Mouse (Mus musculus) NIH3T3 (cell line): ENCODE results near the gene Zfp784.

Experiments used
- DNase-seq: peaks from one replicate; pipeline ENCODE4 v3.0.0-alpha.2; 2012; ENCODE audit warnings: low read depth

Gene Zfp784

DNA sequence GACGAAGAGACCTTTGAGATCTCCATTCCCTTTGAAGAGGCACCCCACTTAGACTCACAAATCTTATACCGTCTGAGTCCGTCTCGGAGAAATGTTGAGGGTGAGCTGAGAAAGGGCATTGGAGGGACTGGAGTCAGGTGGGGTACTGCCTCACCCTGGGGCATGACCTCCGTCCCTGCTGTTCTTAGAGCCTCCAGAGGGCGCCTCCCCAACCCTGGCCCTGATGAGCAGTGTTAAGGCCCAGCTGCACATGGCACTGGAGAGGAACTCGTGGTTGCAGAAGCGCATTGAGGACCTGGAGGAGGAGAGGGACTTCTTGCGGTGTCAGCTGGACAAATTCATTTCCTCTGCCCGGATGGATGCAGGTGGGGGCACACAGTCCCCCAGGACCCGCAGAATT lies 19.6 kb upstream of the Zfp784 start:
- no peak for DNase-seq

DNA sequence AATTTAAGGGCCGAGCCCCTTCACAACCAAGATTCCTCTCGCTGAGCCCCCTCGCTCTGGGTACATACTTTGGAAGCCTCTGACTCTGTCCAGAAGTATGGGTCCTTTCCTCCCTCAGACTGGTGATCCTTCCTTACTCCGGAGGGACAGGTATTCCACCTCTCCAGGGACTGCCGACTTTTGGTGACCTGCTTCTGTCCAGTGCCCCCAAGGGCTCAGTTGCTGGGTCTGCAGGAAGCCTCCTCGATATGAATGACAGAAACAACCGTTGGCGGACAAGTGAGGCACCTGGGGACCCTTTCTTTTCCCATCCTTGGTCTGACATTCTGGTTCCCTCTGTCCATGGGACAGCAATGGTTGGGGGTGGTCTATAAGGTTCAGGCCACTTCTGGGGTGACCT lies 19.1 kb upstream of the Zfp784 start:
- DNase-seq = no peak

DNA sequence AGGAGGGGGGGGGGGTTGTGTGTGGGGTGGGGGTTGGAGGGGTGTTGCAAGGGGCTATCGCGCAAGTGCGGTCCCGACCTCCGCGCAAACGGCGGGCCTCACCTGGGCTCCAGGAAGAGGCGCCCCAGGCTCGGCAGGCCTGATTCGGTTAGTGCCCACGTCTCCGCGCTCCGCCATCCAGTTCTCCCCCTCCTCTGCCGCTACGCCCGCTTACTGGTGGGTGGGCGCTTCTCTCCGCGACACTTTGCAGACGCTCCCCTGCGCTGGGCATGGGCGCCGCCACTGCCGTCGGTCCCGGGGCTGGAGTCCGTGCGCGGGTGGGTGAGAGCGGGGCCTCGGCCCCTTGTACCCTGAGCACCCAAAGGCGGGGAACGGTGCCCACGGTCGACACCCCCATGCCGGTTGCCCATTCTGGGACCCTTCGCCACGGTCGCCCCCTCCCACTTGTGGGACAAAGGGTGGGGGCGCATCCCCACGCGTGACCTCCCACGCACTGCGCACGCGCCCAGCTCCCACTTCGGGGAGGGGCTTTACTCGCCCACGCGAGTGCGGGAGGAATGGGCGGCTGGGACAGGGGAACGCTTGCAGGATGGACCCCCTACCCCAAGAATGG lies 18.5 kb upstream of the Zfp784 start:
- DNase-seq = no peak

DNA sequence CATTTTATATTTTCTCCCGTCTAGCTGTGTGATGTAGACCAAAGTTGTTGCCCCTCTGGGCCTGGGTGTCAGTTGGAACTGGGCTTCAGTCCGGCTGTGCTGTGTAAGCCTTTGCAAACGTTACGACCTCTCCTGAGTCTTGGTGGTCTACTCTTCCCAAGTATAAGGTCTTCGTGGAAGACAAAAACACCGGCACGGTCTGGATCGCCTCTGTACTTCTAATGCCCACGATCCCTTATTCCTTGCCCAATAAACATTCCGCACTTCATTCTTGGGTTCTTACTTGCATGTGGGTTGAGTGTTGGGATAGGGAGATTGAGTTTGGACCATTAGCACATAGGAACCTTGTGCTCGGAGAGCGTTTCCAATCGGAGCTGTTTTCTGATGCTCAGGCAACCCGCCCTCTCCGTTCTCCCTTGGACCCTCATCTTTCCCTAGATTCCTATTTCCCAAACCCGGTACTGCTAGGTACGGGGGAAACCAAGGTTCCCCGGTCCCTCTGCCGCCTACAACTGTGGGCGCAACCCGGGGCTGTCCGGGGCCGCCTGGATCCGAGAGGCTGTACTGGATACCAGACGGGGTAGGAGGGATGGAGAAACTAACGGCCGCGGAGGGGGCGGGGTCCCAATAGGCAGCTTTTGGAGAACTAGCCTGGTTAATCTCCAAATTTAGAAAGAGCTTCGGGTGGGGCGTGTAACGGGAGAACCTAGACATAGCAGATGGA lies 15.4 kb upstream of the Zfp784 start:
- no peak for DNase-seq

DNA sequence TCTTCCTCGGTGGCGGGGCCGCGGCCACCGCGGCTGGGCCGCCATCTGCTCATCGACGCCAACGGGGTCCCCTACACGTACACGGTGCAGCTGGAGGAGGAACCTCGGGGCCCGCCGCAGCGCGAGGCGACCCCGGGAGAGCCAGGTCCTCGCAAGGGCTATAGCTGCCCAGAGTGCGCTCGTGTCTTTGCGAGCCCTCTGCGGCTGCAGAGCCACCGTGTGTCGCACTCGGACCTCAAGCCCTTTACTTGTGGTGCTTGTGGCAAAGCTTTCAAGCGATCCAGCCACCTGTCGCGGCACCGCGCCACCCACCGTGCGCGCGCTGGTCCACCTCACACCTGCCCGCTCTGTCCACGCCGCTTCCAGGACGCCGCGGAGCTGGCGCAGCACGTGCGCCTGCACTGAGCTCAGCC lies 14.7 kb upstream of the Zfp784 start:
- no peak for DNase-seq

DNA sequence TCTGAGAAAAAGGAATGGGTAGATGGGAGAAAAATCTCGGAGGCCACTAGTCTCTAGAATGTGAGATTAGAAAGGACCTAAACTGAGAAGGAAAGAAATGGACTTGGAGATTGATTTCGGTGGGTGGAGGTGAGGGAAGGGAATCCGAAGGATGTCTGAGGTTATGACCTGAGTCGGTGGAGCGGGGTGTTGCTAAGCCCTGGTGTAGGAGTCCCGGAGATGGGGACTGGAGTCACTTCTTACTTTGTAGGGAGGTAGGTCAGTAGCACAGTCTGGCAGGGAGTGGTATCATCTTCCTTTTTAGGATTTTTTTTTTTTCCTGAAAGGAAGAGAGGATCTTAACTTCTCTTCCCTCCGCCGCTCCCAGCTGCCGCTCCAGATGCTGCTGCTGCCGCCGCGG lies 14.2 kb upstream of the Zfp784 start:
- peak; percentile 20 for DNase-seq

DNA sequence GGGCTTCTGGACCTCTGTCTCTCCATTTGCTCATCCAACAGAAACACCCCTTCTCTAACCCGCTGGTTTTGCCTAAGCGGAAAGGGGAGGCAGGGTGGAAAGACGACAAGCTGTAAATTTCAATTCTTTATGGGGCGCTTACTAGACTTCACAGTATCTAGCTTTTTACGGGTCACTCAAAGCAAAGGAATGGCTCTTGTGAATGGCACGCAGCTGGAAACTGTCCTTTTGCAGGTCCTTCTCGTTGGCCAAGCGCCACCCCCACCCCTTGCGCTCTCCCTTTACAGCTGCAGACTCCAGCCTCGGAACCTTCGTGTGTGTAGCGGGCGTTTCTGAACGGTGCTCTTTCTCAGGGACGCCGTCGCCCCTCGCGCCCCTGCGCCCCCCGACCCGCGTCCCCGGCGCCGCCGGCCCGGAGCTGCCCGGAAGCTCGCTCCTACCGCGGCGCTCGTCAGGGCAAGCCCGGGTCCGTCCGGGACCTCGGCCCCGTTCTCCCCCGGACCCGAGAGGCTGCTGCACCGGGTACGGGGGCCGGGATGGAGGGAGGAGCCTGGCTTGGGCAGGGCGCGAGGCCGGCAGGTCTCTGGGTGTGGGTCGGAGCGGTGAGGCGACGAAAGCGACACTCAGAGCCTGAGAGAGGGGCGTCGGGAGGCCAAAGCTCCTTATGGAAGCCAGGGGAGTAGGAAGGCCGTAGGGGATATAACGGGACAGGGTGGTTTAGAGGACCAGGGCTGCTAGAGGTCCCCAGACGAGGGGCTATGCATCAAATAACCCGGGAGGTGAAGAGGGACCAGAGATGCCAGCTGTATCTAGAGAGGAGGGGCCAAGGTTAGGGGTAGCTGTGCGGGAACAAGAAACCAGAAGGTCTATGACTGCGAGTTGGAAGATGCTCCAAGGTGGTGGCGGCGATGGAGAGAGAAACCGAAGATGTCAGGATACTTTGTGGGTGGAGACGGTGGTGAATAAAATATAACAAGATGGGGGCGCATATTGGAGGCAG lies 13.2 kb upstream of the Zfp784 start, which contains the start of gene Zfp580:
Gene Zfp580 (plus strand): TSS at position 346 of the 1,000 bp plus-strand sequence.
- DNase-seq = peak; percentile 86

DNA sequence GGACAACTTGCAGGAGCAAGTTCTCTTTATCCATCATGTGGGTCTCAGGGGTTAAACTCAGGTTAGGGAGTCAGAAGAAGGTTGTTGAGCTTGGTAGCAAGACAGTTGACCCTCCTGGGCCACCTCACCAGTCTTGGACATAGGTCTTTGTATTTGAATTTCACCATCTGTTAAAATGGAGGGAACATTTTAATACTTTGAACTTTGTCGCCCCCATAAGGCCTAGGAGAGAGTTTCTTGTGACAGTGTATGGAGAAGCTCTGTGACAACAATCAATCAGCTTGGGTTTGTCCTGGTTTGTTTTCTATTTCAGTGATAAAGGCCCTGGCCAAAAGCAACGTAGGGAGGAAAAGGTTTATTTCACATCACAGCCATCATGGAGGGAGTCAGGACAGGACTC lies 9.1 kb upstream of the Zfp784 start:
- peak; percentile 66 for DNase-seq

DNA sequence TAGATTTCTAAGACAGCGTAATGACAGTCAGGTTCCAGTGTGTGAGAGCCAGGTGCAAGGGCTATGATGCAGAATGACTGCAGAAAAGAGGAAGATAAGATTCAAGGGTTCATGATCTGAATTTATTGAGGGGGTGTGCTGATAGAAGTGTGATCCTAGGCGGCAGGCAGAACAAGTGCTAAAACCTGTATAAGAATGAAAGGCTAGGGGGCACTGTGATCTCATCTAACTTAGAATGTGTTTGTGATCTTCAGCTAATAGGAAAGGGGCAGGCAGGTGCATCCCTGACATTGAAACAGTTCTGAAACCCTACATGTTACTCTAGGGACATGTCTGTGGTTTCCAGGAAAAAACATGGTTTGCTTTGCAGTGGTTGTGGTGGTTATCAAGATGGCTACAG lies 7.9 kb upstream of the Zfp784 start:
- DNase-seq = no peak

DNA sequence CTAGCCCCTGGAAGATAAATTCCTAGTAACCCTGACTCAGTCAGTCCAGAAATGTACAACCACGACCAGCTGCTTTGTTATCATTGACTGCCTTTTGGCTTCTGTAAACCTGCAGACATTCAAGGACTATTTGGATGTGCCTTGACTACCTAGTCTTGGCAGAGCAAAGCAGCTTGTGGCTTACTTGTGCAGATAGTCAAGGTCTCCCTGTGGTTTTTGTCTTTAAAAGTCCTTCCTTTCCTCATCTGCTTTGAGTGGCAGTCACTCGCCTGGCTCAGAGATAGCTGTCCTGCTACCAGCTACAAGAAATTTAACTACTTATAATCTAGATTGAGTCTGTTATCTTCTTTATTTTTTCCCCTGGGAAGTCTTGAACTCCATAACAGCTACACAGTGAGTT lies 6.7 kb upstream of the Zfp784 start:
- DNase-seq = no peak

DNA sequence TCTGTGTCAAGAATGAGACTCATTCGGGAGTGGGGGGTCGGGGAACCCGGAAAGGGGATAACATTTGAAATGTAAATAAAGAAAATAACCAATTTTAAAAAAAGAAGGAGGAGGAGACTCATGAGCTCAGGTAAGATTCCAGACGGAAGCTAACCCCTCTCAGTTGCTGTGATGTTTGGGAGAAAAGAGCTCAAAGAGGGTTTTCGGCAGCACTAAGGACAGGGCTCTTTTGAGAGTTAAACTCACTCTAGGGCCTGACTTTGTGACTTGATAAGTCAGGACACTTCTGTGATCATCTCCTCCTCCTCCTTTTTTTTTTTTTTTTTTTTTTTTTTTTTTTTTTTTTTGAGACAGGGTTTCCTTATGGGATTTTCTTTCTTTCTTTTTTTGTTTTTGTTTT lies 694 bp upstream of the Zfp784 start:
- peak; percentile 25 for DNase-seq

DNA sequence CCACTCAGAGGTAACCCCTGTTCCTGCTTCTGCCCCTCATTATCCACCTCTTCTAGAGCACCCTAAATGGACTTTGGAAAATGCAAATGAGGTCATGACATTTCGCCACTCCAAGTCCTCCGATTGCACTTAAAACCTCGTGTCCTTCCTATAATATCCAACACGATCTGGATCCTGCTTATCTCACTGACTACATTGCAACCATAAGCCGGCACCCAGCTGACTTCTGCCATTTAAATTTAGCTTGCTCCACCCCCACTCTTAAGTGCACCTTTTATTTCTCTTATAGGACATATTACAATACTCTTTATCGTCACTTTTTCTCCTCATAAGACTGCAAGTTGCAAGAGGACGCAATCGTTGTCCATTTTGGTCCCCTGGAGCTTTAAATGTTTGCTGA lies 779 bp downstream of the Zfp784 start:
- DNase-seq = no peak

DNA sequence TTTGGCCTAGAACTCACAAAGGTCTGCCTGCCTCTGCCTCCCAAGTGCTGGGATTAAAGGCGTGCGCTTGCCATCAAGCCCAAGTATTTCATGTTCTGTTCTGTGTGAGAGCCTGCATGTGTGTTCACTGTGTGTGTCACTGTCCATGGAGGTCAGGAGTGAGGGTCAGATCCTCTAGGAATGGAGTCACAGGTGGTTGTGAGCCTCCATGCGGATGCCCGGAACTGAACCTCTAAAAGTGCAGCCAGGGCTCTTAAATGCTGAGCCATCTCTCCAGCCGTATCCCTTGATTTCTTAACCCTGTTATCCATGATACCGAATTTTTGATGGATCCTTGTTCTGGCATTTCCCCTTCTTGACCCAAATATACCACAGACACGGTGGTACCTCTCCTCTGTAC lies 1.2 kb downstream of the Zfp784 start:
- no peak for DNase-seq

DNA sequence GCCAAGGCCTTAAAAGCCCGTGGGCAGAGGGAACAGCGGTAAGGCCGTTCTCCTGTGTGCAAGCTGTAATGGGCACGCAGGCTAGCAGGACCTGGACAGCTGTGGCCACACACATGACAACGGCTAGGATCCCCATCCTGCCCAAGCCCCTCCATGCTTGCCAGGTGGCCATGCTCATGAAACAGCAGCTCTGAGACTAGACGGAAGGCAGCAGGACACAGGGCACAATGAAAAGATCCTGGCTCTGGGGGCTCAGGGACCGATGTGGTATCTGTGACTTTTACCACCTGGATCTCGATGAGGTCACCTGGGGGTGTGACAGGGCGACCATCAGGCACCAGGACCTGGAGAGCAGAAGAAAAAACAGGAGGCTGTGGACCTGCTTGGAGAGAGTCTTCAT lies 2.1 kb downstream of the Zfp784 start:
- no peak for DNase-seq

DNA sequence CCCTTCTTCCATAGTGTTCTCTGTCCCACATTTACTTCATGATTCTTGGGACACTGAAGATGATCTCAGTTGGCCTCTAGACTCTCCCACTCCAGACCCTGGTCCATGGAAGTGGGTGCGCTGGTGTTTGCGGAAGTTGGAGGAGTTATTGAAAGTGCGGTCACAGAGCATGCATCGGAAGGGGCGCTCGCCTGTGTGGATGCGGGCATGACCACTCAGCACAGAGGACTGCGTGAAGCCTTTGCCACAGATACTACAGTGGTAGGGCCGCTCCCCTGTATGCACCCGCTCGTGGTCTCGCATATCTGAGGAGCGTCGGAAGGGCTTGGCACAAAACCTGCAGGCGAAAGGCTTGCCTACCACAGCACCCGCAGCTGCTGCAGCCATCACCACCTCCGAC lies 2.6 kb downstream of the Zfp784 start:
- no peak for DNase-seq

DNA sequence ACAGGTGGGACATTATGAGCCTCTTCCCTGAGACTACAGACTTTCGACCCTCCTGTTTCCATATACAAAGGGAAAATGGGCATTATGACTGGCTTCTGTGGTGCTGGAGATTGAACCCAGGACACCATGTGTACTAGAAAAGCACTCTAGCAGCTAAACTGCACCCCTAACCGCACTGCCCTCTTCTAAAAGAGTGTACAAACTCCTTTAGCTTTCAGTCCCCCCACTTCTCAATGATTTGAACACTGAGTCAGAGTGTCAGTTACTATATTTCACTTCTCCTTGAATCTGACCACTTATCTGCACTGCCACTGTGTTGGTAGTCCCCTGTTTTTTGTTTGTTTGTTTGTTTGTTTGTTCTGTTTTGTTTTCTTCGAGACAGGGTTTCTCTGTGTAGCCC lies 4.4 kb downstream of the Zfp784 start, which contains the start of gene 4632433K11Rik:
Gene 4632433K11Rik (plus strand): TSS at position 301 of the 400 bp plus-strand sequence.
- no peak for DNase-seq

DNA sequence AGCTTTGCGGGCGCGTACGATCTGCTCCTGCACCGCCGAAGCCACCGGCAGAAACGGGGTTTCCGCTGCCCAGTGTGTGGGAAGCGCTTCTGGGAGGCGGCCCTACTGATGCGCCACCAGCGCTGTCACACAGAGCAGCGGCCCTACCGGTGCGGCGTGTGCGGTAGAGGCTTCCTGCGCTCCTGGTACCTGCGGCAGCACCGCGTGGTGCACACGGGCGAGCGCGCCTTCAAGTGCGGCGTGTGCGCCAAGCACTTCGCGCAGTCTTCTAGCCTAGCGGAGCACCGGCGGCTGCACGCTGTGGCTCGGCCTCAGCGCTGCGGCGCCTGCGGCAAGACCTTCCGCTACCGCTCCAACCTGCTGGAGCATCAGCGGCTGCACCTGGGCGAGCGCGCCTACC lies 6.8 kb downstream of the Zfp784 start:
- DNase-seq = no peak

DNA sequence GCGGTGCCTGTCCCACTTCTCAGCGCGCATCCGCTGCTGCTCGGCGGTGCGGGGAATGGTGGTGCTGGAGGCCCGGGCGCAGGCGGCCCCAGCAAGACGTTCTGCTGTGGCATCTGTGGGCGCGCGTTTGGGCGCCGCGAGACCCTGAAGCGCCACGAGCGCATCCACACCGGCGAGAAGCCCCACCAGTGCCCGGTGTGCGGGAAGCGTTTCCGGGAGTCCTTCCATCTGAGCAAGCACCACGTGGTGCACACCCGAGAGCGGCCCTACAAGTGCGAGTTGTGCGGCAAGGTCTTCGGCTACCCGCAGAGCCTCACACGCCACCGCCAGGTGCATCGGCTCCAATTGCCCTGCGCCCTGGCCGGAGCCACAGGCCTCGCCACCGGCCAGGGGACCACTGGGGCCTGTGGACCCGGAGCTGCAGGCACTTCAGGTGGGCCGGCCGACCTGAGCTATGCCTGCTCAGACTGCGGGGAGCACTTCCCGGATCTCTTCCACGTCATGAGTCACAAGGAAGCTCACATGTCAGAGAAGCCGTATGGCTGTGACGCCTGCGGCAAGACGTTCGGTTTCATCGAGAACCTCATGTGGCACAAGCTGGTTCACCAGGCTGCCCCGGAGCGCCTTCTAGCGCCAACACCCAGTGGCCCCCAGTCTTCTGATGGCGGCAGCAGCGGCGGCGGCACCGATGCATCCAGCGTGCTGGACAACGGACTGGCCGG lies 7.5 kb downstream of the Zfp784 start:
- DNase-seq = no peak

DNA sequence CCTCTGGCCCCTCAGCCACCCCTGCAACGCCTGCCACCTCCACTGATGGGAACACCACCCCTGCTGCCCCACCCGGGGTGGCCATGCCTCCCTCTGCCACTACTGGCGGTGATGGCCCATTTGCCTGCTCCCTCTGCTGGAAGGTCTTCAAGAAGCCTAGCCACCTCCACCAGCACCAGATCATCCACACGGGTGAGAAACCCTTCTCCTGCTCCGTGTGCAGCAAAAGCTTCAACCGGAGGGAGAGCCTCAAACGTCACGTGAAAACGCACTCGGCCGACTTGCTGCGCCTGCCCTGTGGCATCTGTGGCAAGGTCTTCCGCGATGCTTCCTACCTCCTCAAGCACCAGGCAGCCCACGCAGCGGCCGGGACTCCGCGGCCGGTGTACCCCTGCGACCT lies 8.3 kb downstream of the Zfp784 start:
- no peak for DNase-seq

DNA sequence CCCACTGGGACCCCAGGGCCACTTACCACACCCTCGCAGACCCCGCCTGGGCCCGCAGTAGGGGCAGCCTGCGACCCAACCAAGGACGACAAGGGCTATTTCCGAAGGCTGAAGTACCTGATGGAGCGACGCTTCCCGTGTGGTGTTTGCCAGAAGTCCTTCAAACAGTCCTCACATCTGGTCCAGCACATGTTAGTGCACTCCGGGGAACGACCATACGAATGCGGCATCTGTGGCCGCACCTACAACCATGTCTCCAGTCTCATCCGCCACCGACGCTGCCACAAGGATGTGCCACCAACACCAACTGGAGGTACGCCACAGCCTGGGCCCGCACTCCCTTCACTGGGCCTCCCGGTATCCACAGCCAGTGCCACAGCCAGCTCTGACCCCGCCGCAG lies 8.7 kb downstream of the Zfp784 start:
- DNase-seq = no peak

DNA sequence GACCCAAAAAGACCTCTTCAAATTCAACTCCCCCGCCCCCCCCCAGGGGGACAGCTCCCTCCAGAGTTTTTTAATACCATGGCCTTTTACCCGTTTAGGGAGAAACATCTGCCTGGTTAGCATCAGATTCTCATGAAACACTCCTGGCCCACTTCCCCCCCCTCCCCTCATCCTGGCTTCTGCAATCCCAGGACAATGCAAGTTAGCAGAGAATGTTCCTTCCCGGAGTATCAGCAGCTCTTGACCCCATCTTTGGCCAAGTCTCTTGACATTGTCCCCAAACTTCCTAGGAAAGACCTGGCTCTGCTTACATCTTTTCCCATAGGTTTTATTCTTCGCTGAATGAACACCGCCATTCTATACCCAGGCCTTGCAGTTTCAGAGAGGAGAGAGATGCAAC lies 17.0 kb downstream of the Zfp784 start:
- peak; percentile 22 for DNase-seq

DNA sequence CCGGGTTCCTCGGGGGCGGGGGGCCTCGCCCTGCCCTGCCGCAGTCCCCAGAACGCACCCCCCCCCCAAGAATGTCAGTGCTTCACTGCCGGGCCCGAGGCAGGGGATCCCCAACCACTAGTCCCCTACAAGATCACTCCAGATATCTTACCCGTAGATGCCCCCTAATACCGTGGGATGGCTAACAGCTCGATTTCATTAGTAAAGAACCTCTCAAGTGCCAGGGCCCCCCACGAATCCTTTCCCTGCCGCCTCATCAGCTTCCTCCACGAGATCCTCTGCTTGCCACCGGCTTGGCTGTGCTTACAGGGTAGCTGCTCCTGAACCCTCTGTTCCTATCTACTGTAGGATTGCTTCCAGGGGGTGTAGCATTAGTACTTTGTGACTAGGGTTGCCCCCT lies 17.6 kb downstream of the Zfp784 start:
- peak; percentile 59 for DNase-seq
